Mouse (Mus musculus) neural tube, embryonic 11.5 days (tissue): ENCODE data around the gene Sp100. TPM values are rescaled to one million over a fixed set of nuclear protein-coding genes. Genes with fewer than 3 reads are reported as not detected.

Source experiments
- microRNA-seq: library from miRNA; unstranded; fragments of <30 nt; microRNA quantifications from one replicate; pipeline ENCODE4, GENCODE M21; 2016
- polyA plus RNA-seq: library from polyadenylated mRNA; unstranded; fragments of >200 nt; fragmentation: Nextera tagmentation; extraction: Ambion mirVana; gene quantifications from 2 replicates; pipeline ENCODE4 v1.2.1, GENCODE M21; 2014

Sp100 gene
- polyA plus RNA-seq, 1 experiment from 2014 or later = 0.33 TPM

Small RNA genes lying within 50 kb of the gene (microRNA-seq; reads per million reads assigned to microRNA genes)
- not detected for gene Mir8096

Other genes starting within 250 kb of the Sp100 start
- not detected in 2 replicates for gene G530012D18Rik, start 74.3 kb upstream of the Sp100 start, polyA plus RNA-seq
- gene Sp110, start 51.2 kb upstream of the Sp100 start, polyA plus RNA-seq = 0.42 and 0.47 TPM in 2 replicates
- gene Sp140, start 49.6 kb upstream of the Sp100 start, polyA plus RNA-seq = 0.76 and 1.3 TPM in 2 replicates
- gene A630001G21Rik, start 128.7 kb downstream of the Sp100 start, polyA plus RNA-seq = 0.54 and 0.94 TPM in 2 replicates
- gene Cab39, start 143.5 kb downstream of the Sp100 start, polyA plus RNA-seq = 70.5 and 74.7 TPM in 2 replicates
- gene Itm2c, start 244.3 kb downstream of the Sp100 start, polyA plus RNA-seq = 70.6 and 72.3 TPM in 2 replicates